Mouse (Mus musculus): Measurements from ENCODE around the gene Id4. TPM values are rescaled to one million over a fixed set of nuclear protein-coding genes. Genes with fewer than 3 reads are reported as not detected.

The Id4 gene
- 2.7 and 6.6 TPM in 2 replicates for polyA plus RNA-seq (2016; fragmentation: Nextera tagmentation; extraction: Ambion mirVana)

GRCm38 (mm10) chr13:48260690-48261278, at the start of gene Id4:
Gene Id4, plus strand, starts transcription at chr13:48261228.
- peak within 1 kb of the TSS; percentile 91 for H3K27ac ChIP-seq
- H3K27me3 ChIP-seq (ENCODE audit: insufficient read depth, poor library complexity, severe bottlenecking) = peaks cover 9% of the 10 kb centered on the region; the same call in 1 of the 2 replicates
- H3K36me3 ChIP-seq = no peaks in the 10 kb centered on the region
- peak within 1 kb of the TSS; percentile 78 for H3K4me3 ChIP-seq
- H3K4me1 ChIP-seq = peaks cover 15% of the 10 kb centered on the region
- H3K9me3 ChIP-seq = no peaks in the 10 kb centered on the region
- DNase-seq (ENCODE audit: low spot score) = peak; percentile 97
- WGBS = under 1% methylated on average over 52 of the region's 52 CpGs

GRCm38 (mm10) chr13:48227136-48227535, 33.9 kb upstream of the Id4 start:
- Histone ChIP-seq H3K27me3 (ENCODE audit: insufficient read depth, poor library complexity, severe bottlenecking) (no peaks in the 10 kb centered on the region), H3K9me3 (no peaks in the 10 kb centered on the region), H3K36me3 (no peaks in the 10 kb centered on the region), H3K4me3 (peak overlapping the region; percentile 55), H3K27ac (peak overlapping the region; percentile 95), H3K4me1 (peaks cover 19% of the 10 kb centered on the region)
- no peak for DNase-seq (ENCODE audit: low spot score)
- 31% methylated on average over 8 of the region's 8 CpGs for WGBS

GRCm38 (mm10) chr13:48227712-48228111, 33.3 kb upstream of the Id4 start:
- Histone ChIP-seq H3K27me3 (ENCODE audit: insufficient read depth, poor library complexity, severe bottlenecking) (no peaks in the 10 kb centered on the region), H3K4me3 (peak overlapping the region; percentile 55), H3K9me3 (no peaks in the 10 kb centered on the region), H3K27ac (peak overlapping the region; percentile 95), H3K4me1 (peaks cover 19% of the 10 kb centered on the region), H3K36me3 (no peaks in the 10 kb centered on the region)
- WGBS = under 1% methylated on average over 38 of the region's 38 CpGs
- peak; percentile 96 for DNase-seq (ENCODE audit: low spot score)

- H3K4me3 ChIP-seq = peak overlapping the region; percentile 55
- 13% methylated on average over 4 of the region's 4 CpGs for WGBS
- H3K4me1 ChIP-seq = peaks cover 19% of the 10 kb centered on the region
- H3K27me3 ChIP-seq (ENCODE audit: insufficient read depth, poor library complexity, severe bottlenecking) = no peaks in the 10 kb centered on the region
- peak overlapping the region; percentile 95 for H3K27ac ChIP-seq
- no peaks in the 10 kb centered on the region for H3K9me3 ChIP-seq
- no peak for DNase-seq (ENCODE audit: low spot score)
- no peaks in the 10 kb centered on the region for H3K36me3 ChIP-seq
Observed at GRCm38 (mm10) chr13:48228114-48228513, 32.9 kb upstream of the Id4 start.

- Histone ChIP-seq H3K27ac (no peak overlapping the region), H3K36me3 (no peaks in the 10 kb centered on the region), H3K4me1 (peaks cover 19% of the 10 kb centered on the region), H3K4me3 (no peak overlapping the region), H3K9me3 (no peaks in the 10 kb centered on the region), H3K27me3 (ENCODE audit: insufficient read depth, poor library complexity, severe bottlenecking) (no peaks in the 10 kb centered on the region)
- 54% methylated on average over 6 of the region's 6 CpGs for WGBS
- no peak for DNase-seq (ENCODE audit: low spot score)
Observed at GRCm38 (mm10) chr13:48230996-48231395, 30.0 kb upstream of the Id4 start.

GRCm38 (mm10) chr13:48236436-48236835, 24.6 kb upstream of the Id4 start:
- Histone ChIP-seq H3K36me3 (no peaks in the 10 kb centered on the region), H3K27ac (no peak overlapping the region), H3K9me3 (no peaks in the 10 kb centered on the region), H3K4me3 (no peak overlapping the region), H3K4me1 (peaks cover 9% of the 10 kb centered on the region), H3K27me3 (ENCODE audit: insufficient read depth, poor library complexity, severe bottlenecking) (no peaks in the 10 kb centered on the region)
- no peak for DNase-seq (ENCODE audit: low spot score)
- WGBS = 79% methylated on average over 4 of the region's 4 CpGs

GRCm38 (mm10) chr13:48236865-48237264, 24.2 kb upstream of the Id4 start:
- 80% methylated on average over 7 of the region's 7 CpGs for WGBS
- H3K4me3 ChIP-seq = no peak overlapping the region
- peaks cover 8% of the 10 kb centered on the region; the same call in 1 of the 2 replicates for H3K4me1 ChIP-seq
- no peak overlapping the region for H3K27ac ChIP-seq
- H3K9me3 ChIP-seq = no peaks in the 10 kb centered on the region
- H3K36me3 ChIP-seq = no peaks in the 10 kb centered on the region
- H3K27me3 ChIP-seq (ENCODE audit: insufficient read depth, poor library complexity, severe bottlenecking) = no peaks in the 10 kb centered on the region
- no peak for DNase-seq (ENCODE audit: low spot score)

GRCm38 (mm10) chr13:48237516-48237915, 23.5 kb upstream of the Id4 start:
- Histone ChIP-seq H3K4me1 (peaks cover 8% of the 10 kb centered on the region; the same call in 1 of the 2 replicates), H3K27me3 (ENCODE audit: insufficient read depth, poor library complexity, severe bottlenecking) (no peaks in the 10 kb centered on the region), H3K9me3 (no peaks in the 10 kb centered on the region), H3K36me3 (no peaks in the 10 kb centered on the region), H3K27ac (no peak overlapping the region), H3K4me3 (no peak overlapping the region)
- no peak for DNase-seq (ENCODE audit: low spot score)
- 6% methylated on average over 4 of the region's 4 CpGs for whole genome bisulfite sequencing

GRCm38 (mm10) chr13:48245235-48246012, 15.6 kb upstream of the Id4 start:
- Histone ChIP-seq H3K36me3 (no peaks in the 10 kb centered on the region), H3K9me3 (no peaks in the 10 kb centered on the region), H3K27ac (no peak overlapping the region), H3K27me3 (ENCODE audit: insufficient read depth, poor library complexity, severe bottlenecking) (no peaks in the 10 kb centered on the region), H3K4me1 (no peaks in the 10 kb centered on the region), H3K4me3 (no peak overlapping the region)
- DNase-seq (ENCODE audit: low spot score) = no peak
- WGBS = 46% methylated on average over 5 of the region's 5 CpGs

GRCm38 (mm10) chr13:48252559-48252958, 8.5 kb upstream of the Id4 start:
- WGBS = 73% methylated on average over 2 of the region's 2 CpGs
- H3K9me3 ChIP-seq = no peaks in the 10 kb centered on the region
- no peak for DNase-seq (ENCODE audit: low spot score)

GRCm38 (mm10) chr13:48255026-48255425, 6.0 kb upstream of the Id4 start:
- Histone ChIP-seq H3K27ac (no peak overlapping the region), H3K4me1 (no peaks in the 10 kb centered on the region), H3K36me3 (no peaks in the 10 kb centered on the region), H3K27me3 (ENCODE audit: insufficient read depth, poor library complexity, severe bottlenecking) (no peaks in the 10 kb centered on the region), H3K9me3 (no peaks in the 10 kb centered on the region), H3K4me3 (no peak overlapping the region)
- no peak for DNase-seq (ENCODE audit: low spot score)
- WGBS = 79% methylated on average over 8 of the region's 8 CpGs

More at GRCm38 (mm10) chr13:48252559-48252958, 8.5 kb upstream of the Id4 start:
- Histone ChIP-seq H3K36me3 (no peaks in the 10 kb centered on the region), H3K4me1 (no peaks in the 10 kb centered on the region), H3K4me3 (no peak overlapping the region), H3K27me3 (ENCODE audit: insufficient read depth, poor library complexity, severe bottlenecking) (no peaks in the 10 kb centered on the region), H3K27ac (no peak overlapping the region)

GRCm38 (mm10) chr13:48261341-48262221, 553 bp downstream of the Id4 start:
- WGBS = under 1% methylated on average over 98 of the region's 98 CpGs
- no peaks in the 10 kb centered on the region for H3K9me3 ChIP-seq
- peak overlapping the region; percentile 91 for H3K27ac ChIP-seq
- H3K4me3 ChIP-seq = peak overlapping the region; percentile 78
- peak; percentile 81 for DNase-seq (ENCODE audit: low spot score)
- H3K27me3 ChIP-seq (ENCODE audit: insufficient read depth, poor library complexity, severe bottlenecking) = peaks cover 9% of the 10 kb centered on the region; the same call in 1 of the 2 replicates
- H3K4me1 ChIP-seq = peaks cover 15% of the 10 kb centered on the region
- no peaks in the 10 kb centered on the region for H3K36me3 ChIP-seq
